Mouse (Mus musculus): ENCODE results near the gene Mrps35. TPM values are rescaled to one million over a fixed set of nuclear protein-coding genes. Genes with fewer than 3 reads are reported as not detected.

Mrps35 gene
- polyA plus RNA-seq, 1 experiment = 3.1 TPM

DNA sequence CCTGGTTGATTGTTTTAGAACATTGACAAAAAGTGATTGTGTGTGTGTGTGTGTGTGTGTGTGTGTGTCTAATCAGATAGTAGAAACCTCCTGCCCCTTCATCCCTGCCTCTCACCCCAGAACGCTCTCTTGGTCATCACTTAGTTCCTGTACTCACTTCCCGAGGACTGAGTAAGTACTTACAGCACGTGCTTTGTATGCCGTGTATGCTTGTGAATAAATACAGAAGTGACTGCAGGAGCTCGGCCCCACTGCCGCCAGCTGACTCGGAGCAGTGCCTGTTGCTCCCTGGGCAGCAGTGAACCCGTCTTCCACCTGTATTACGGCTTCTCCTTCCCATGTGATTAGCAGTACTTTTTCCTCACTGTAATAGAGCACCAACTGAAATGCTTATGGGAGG lies 9.9 kb downstream of the Mrps35 start:
- Histone ChIP-seq H3K27ac (ENCODE audit: control insufficient read depth, insufficient read depth, low read depth, low read length) (no peak overlapping the region), H3K27me3 (ENCODE audit: control insufficient read depth, insufficient read depth, low read length) (no peaks in the 10 kb centered on the region), H3K4me1 (ENCODE audit: control insufficient read depth, insufficient read depth, low read length) (no peaks in the 10 kb centered on the region), H3K4me3 (ENCODE audit: control insufficient read depth, low read depth, low read length) (no peak overlapping the region), H3K36me3 (ENCODE audit: control insufficient read depth, insufficient read depth, low read length) (no peaks in the 10 kb centered on the region; the same call in 1 of the 2 replicates)
- TF ChIP-seq POLR2A (IDR thresholded peaks at IDR 0.05; ENCODE audit: control insufficient read depth, low read depth, low read length) (no peak), CTCF (IDR thresholded peaks at IDR 0.05; ENCODE audit: control insufficient read depth, insufficient read depth, insufficient replicate concordance, low read depth, low read length) (no peak)

DNA sequence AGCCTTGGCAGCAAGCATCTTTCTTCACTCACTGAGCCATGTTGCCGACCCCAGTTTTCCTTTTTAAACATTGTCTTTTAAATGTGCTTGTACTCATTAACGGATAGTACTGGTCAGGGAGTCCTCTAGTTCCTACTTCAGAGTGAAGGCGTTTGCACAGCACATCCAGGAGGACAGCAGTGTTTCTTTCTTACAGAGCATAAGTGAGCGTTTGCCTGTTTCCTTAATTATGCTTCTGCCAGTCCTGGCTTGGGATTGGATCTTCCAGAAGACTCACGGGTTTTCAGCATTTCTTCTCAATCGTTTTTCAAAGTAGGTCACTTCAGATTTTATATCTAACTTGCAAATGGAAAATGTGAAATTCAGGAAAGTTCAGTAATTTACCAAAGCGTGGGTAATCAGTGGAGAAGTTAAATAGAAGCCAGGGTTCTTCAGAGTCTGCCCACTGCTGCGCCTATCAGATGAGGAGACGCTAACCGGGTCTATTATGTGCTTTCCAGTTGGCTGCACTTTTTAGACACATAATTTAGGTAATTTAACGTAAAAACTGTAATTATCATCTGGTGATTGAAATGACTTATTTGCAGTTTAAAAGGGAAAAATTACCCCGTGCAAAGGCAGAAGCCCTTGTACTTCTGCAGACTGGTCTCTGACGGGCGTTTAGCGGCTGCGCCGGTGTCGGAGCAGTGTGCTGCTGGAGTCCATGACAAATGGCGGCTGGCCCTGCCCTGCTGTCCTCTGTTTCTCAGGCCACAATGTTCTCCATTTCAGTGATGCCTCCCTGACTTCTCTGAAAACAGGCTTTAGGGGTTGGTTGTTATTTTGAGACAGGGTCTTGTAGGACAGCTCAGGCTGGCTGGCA lies 11.5 kb downstream of the Mrps35 start:
- H3K36me3 ChIP-seq (ENCODE audit: control insufficient read depth, insufficient read depth, low read length) = no peaks in the 10 kb centered on the region
- H3K4me3 ChIP-seq (ENCODE audit: control insufficient read depth, low read depth, low read length) = no peak overlapping the region
- H3K27me3 ChIP-seq (ENCODE audit: control insufficient read depth, insufficient read depth, low read length) = no peaks in the 10 kb centered on the region
- no peak overlapping the region for H3K27ac ChIP-seq (ENCODE audit: control insufficient read depth, insufficient read depth, low read depth, low read length)
- no peaks in the 10 kb centered on the region for H3K4me1 ChIP-seq (ENCODE audit: control insufficient read depth, insufficient read depth, low read length)
- TF ChIP-seq CTCF (IDR thresholded peaks at IDR 0.05; ENCODE audit: control insufficient read depth, insufficient read depth, insufficient replicate concordance, low read depth, low read length) (no peak), POLR2A (IDR thresholded peaks at IDR 0.05; ENCODE audit: control insufficient read depth, low read depth, low read length) (no peak)

DNA sequence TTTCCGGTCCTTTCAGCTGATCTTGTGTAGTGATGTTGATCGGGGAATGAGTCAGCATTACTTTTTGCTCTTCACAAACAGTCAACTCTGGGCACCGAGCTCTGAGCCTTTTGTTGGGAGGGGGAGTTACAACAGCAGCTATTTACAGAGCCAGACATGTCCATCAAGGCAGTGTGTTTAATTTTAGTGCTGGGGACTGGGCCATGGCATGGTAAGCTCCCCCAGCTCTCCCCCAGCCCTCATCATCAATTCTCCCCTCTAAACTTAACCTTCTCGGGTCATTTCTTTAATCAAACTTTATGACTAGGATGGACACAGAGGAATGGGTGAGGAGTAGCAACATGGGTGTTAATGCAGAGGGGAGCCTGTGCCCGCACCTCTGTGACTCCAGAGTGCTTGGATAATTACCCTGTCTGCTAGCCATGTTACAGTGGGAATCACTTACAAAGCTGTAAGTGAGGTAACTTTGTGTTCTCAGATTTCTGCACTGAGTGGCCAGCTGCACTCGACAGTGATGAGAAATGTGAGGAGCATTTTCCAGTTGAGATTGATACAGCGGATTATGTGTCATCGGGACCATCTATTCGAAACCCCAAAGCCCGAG lies 12.9 kb downstream of the Mrps35 start:
- no peaks in the 10 kb centered on the region for H3K36me3 ChIP-seq (ENCODE audit: control insufficient read depth, insufficient read depth, low read length)

DNA sequence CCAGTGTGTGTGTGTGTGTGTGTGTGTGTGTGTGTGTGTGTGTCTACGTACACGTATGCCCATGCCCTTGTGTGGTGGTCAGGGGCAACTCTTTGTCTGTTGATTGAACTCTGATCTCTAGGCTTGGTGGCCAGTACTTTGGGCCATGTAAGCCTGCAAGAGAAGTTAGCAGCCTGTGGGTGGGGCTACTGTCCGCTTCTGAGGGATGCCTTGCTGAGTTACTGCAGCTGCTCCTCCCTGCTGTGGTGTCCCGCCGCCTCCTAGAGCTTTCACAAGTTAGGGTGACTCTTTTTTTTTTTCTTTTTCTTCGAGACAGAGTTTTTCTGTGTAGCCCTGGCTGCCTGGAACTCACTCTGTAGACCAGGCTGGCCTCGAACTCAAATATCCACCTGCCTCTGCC lies 16.8 kb downstream of the Mrps35 start:
- Histone ChIP-seq H3K4me3 (ENCODE audit: control insufficient read depth, low read depth, low read length) (no peak overlapping the region), H3K27ac (ENCODE audit: control insufficient read depth, insufficient read depth, low read depth, low read length) (no peak overlapping the region), H3K27me3 (ENCODE audit: control insufficient read depth, insufficient read depth, low read length) (no peaks in the 10 kb centered on the region), H3K4me1 (ENCODE audit: control insufficient read depth, insufficient read depth, low read length) (no peaks in the 10 kb centered on the region), H3K36me3 (ENCODE audit: control insufficient read depth, insufficient read depth, low read length) (no peaks in the 10 kb centered on the region)
- TF ChIP-seq POLR2A (IDR thresholded peaks at IDR 0.05; ENCODE audit: control insufficient read depth, low read depth, low read length) = no peak

More for the DNA sequence above, 12.9 kb downstream of the Mrps35 start:
- no peak overlapping the region for H3K4me3 ChIP-seq (ENCODE audit: control insufficient read depth, low read depth, low read length)
- no peaks in the 10 kb centered on the region for H3K4me1 ChIP-seq (ENCODE audit: control insufficient read depth, insufficient read depth, low read length)
- no peak overlapping the region for H3K27ac ChIP-seq (ENCODE audit: control insufficient read depth, insufficient read depth, low read depth, low read length)
- TF ChIP-seq POLR2A (IDR thresholded peaks at IDR 0.05; ENCODE audit: control insufficient read depth, low read depth, low read length) (no peak), CTCF (IDR thresholded peaks at IDR 0.05; ENCODE audit: control insufficient read depth, insufficient read depth, insufficient replicate concordance, low read depth, low read length) (no peak)
- no peaks in the 10 kb centered on the region for H3K27me3 ChIP-seq (ENCODE audit: control insufficient read depth, insufficient read depth, low read length)

DNA sequence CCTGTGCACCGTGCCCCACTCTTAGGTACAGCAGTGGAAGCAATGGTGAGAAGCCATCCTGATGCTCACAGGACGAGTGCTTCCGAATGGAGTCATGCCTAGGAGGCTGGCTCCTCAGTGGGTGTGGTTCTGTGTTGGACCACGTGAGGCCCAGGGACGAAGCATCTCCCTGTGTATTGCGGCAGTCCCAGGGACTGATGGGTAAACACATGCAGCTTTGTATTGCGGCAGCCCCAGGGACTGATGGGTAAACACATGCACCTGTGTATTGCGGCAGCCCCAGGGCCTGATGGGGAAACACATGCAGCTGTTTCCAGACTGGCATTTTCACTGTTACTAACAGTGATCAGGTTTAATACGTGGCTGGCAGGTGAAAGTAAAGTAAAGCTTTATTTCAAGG lies 19.1 kb downstream of the Mrps35 start:
- no peak overlapping the region for H3K27ac ChIP-seq (ENCODE audit: control insufficient read depth, insufficient read depth, low read depth, low read length)
- TF ChIP-seq POLR2A (IDR thresholded peaks at IDR 0.05; ENCODE audit: control insufficient read depth, low read depth, low read length) (no peak), CTCF (IDR thresholded peaks at IDR 0.05; ENCODE audit: control insufficient read depth, insufficient read depth, insufficient replicate concordance, low read depth, low read length) (no peak)
- no peak overlapping the region for H3K4me3 ChIP-seq (ENCODE audit: control insufficient read depth, low read depth, low read length)
- no peaks in the 10 kb centered on the region for H3K27me3 ChIP-seq (ENCODE audit: control insufficient read depth, insufficient read depth, low read length)
- no peaks in the 10 kb centered on the region for H3K36me3 ChIP-seq (ENCODE audit: control insufficient read depth, insufficient read depth, low read length)
- no peaks in the 10 kb centered on the region for H3K4me1 ChIP-seq (ENCODE audit: control insufficient read depth, insufficient read depth, low read length)

DNA sequence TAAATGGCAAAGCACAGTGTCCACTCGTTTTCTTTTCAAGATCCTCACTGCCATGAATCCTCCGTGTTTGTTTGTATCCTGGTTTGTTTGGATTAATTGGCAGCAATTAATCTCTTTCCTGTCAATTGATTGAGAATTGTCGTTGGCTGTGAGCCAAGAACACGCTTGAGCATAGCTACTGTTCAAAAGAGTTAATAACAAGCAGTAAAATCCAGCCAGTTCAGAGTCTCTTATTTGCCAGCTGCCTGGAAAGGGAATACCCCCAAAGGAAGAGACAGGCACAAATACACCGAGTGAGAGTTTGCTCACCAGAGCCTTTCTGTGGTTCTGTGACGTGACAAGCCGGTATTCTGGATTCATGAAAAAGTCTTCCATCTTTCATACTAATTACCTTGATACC lies 19.5 kb downstream of the Mrps35 start:
- H3K4me3 ChIP-seq (ENCODE audit: control insufficient read depth, low read depth, low read length) = no peak overlapping the region
- H3K27me3 ChIP-seq (ENCODE audit: control insufficient read depth, insufficient read depth, low read length) = no peaks in the 10 kb centered on the region
- no peaks in the 10 kb centered on the region for H3K36me3 ChIP-seq (ENCODE audit: control insufficient read depth, insufficient read depth, low read length)
- H3K4me1 ChIP-seq (ENCODE audit: control insufficient read depth, insufficient read depth, low read length) = no peaks in the 10 kb centered on the region
- no peak overlapping the region for H3K27ac ChIP-seq (ENCODE audit: control insufficient read depth, insufficient read depth, low read depth, low read length)
- TF ChIP-seq POLR2A (IDR thresholded peaks at IDR 0.05; ENCODE audit: control insufficient read depth, low read depth, low read length) = no peak
- no peak for TF ChIP-seq CTCF (IDR thresholded peaks at IDR 0.05; ENCODE audit: control insufficient read depth, insufficient read depth, insufficient replicate concordance, low read depth, low read length)

DNA sequence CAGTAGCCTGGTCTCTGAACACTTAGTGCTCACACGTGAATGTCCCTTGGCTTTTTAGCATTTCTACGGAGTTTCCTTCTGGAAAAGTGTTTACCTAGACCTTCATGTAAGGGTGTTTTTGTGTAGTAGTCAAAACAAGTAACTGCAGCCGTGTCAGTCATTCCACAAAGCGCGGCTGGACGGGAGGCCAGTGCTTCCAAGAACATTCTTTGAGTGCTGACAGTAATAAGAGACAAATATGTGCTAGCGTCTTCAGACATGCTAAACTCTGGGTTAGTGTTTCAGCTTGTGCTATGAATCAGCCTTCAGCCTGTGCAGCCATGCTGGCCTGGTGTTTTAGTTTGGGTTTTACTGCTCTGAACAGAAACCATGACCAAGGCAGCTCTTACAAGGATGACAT lies 20.1 kb downstream of the Mrps35 start:
- H3K4me1 ChIP-seq (ENCODE audit: control insufficient read depth, insufficient read depth, low read length) = no peaks in the 10 kb centered on the region
- no peaks in the 10 kb centered on the region for H3K36me3 ChIP-seq (ENCODE audit: control insufficient read depth, insufficient read depth, low read length)
- TF ChIP-seq CTCF (IDR thresholded peaks at IDR 0.05; ENCODE audit: control insufficient read depth, insufficient read depth, insufficient replicate concordance, low read depth, low read length) = no peak
- no peak for TF ChIP-seq POLR2A (IDR thresholded peaks at IDR 0.05; ENCODE audit: control insufficient read depth, low read depth, low read length)

More for the DNA sequence above, 20.1 kb downstream of the Mrps35 start:
- Histone ChIP-seq H3K27me3 (ENCODE audit: control insufficient read depth, insufficient read depth, low read length) (no peaks in the 10 kb centered on the region), H3K4me3 (ENCODE audit: control insufficient read depth, low read depth, low read length) (no peak overlapping the region), H3K27ac (ENCODE audit: control insufficient read depth, insufficient read depth, low read depth, low read length) (no peak overlapping the region)
